Mouse (Mus musculus) E14TG2a.4 (cell line): ENCODE data around the gene Srcap.

Experiments used
- CTCF ChIP-seq: conservative IDR thresholded peaks from 2 replicates; pipeline ENCODE4 v1.5.1; 2014; ENCODE audit warnings: low read length
- NANOG ChIP-seq: IDR thresholded peaks from 2 replicates; pipeline ENCODE4 v1.6.1; 2014; ENCODE audit warnings: borderline replicate concordance, low read length, mixed read lengths
- POU5F1 ChIP-seq: IDR thresholded peaks from 2 replicates; pipeline ENCODE4 v1.6.1; 2014; ENCODE audit warnings: low read length, borderline replicate concordance

DNA sequence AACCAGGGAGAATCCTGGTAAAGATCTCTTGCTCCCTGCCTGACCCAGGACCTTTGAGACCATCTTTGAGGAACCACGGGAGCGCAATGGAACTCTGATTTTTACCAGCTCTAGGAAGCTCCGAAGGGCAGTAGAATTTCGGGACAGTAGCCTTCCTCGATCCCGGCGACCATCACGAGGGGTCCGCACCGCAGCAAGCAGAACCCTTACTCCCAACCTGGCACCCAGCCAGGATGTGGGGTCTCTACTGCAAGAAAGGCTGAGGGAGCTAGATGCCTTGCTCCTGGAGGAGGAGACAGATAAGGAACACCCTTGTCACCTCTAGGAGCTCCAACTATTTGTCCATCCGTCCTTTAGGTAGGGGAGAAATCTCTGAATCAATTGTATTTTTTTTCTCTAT, 35.4 kb upstream of the Srcap start:
- TF ChIP-seq CTCF = no peak
- TF ChIP-seq NANOG = no peak
- no peak for TF ChIP-seq POU5F1
